Mouse (Mus musculus): Measurements from ENCODE around the gene Lrrn2. TPM values are rescaled to one million over a fixed set of nuclear protein-coding genes. Genes with fewer than 3 reads are reported as not detected.

The Lrrn2 gene
- polyA plus RNA-seq (2012; rRNA removed) = 2.1 and 2.5 TPM in 2 replicates

DNA sequence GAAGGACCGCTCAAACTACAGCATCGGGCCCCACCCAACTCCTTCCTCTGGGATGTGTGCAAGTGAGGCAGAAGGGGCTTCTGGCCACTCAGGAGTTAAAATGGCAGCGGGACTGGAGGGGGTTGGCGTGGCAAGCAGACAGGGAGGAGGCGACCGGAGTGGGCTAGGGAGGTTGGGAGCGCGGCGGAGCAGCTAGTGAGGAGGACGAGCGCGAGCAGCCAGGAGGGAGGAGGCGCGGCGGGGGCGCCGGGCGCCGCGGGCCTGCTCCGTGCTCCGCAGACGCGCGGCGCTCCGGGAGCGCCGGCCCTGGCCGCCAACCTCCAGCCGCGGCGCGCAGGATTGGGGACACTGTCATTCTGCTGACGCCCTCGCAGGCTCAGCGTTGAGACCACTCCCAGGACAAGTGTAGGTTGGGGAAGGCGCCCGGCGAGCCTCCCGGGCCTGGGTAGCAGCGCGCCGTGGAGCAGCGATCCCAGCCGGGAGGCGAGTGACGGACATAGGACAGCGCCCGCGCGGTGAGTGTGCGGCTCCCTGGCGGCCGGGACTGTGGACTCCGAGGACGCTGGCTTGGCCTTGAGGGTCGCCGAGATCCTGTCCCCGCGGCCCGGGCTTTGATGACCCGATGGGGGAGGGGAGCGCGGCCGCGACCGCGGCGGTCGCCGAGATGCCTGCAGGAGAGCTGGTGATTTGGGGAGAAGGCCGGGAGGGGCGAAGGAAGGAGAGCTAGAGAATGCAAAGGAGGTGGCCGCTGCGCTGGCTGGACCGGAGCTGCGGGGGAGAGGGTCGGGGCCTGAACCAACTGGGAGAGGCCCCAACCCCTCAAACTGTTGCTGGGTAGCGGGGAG is at the start of gene Lrrn2:
Lrrn2 (plus strand) TSS at position 113 of the 845 bp plus-strand sequence.

Other genes with a start within 250 kb of the Lrrn2 start
- gene Nfasc, start 138.5 kb upstream of the Lrrn2 start, polyA plus RNA-seq (2012; rRNA removed) = 0.28 and 0.51 TPM in 2 replicates
- 2.1 and 5.6 TPM in 2 replicates for gene Mdm4, start 150.3 kb downstream of the Lrrn2 start, polyA plus RNA-seq (2012; rRNA removed)
- 6.2 and 7.2 TPM in 2 replicates for gene Pik3c2b, start 165.4 kb downstream of the Lrrn2 start, polyA plus RNA-seq (2012; rRNA removed)

Measured in stomach, adult 2 months (tissue).